Mouse (Mus musculus): ENCODE data around the gene Tbc1d16. TPM values are rescaled to one million over a fixed set of nuclear protein-coding genes. Genes with fewer than 3 reads are reported as not detected.

Gene Tbc1d16
- polyA plus RNA-seq, 1 experiment = 5.0 TPM

DNA sequence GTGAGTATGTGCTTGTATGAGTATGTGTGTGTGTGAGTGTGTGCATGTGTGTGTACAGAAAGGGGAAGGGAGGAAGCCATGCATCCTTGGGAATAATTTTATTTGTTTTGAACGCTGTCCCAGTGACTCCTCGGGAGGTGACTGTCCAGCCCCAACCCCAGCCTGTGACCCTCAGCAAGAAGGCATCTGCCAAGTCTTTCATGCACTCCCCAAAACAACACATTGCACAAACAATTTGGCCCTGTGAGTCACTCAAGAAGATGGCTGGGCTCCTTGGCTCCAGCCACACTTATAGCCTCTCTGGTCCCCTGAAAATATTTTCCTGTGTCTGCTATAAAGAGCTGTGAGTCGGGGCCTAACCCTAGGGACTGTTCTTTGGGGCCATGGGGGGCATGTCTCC, 41.9 kb downstream of the Tbc1d16 start:
- Histone ChIP-seq H3K27me3 (ENCODE audit: control insufficient read depth, insufficient read depth, low read length) (no peaks in the 10 kb centered on the region), H3K27ac (ENCODE audit: insufficient read depth, low read depth, low read length) (no peak overlapping the region), H3K36me3 (ENCODE audit: control insufficient read depth, insufficient read depth, low read length) (no peaks in the 10 kb centered on the region), H3K4me3 (ENCODE audit: low read depth, low read length) (no peak overlapping the region), H3K4me1 (ENCODE audit: control insufficient read depth, insufficient read depth, insufficient read length, low read length) (peaks cover 7% of the 10 kb centered on the region)
- TF ChIP-seq CTCF (IDR thresholded peaks at IDR 0.05; ENCODE audit: extremely low read depth, insufficient read length, insufficient replicate concordance, low read depth, low read length) = no peak
- no peak for TF ChIP-seq POLR2A (IDR thresholded peaks at IDR 0.05; ENCODE audit: low read depth, low read length)
- 73% methylated on average over 3 of the region's 3 CpGs for WGBS

DNA sequence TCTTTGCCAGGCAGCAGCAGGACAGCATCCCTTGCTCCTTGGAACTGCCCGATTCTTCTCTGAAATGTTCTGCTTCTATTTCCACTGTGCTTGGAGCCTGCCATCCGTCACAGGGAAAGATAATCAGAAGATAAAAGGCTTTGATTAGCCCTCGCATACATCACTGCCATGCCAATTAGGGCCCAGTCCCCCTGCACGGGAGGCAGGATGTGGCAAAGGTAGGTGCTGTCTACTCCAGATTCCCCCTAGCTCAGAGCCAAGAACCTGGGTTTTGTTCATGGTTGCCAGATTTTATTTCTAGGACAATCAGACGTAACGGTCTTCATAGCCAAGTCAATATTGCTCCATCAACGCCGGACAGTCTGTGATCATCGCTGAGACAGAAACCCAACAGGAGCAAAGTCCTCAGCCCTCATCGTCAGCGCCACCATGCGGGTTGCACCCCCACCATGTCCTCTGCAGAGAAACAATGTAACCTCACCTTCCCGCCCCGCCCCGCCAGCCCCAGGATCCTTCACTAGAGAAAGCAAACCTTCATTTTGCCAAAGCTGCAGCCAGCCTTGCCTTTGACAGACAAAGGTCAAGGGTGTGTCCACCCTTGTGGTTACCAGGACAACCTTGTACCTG, 44.5 kb downstream of the Tbc1d16 start:
- Histone ChIP-seq H3K27me3 (ENCODE audit: control insufficient read depth, insufficient read depth, low read length) (no peaks in the 10 kb centered on the region), H3K36me3 (ENCODE audit: control insufficient read depth, insufficient read depth, low read length) (no peaks in the 10 kb centered on the region), H3K4me1 (ENCODE audit: control insufficient read depth, insufficient read depth, insufficient read length, low read length) (peaks cover 4% of the 10 kb centered on the region; the same call in 1 of the 2 replicates), H3K4me3 (ENCODE audit: low read depth, low read length) (no peak overlapping the region), H3K27ac (ENCODE audit: insufficient read depth, low read depth, low read length) (no peak overlapping the region)
- WGBS = 40% methylated on average over 15 of the region's 15 CpGs
- TF ChIP-seq CTCF (IDR thresholded peaks at IDR 0.05; ENCODE audit: extremely low read depth, insufficient read length, insufficient replicate concordance, low read depth, low read length) (no peak), POLR2A (IDR thresholded peaks at IDR 0.05; ENCODE audit: low read depth, low read length) (no peak)

DNA sequence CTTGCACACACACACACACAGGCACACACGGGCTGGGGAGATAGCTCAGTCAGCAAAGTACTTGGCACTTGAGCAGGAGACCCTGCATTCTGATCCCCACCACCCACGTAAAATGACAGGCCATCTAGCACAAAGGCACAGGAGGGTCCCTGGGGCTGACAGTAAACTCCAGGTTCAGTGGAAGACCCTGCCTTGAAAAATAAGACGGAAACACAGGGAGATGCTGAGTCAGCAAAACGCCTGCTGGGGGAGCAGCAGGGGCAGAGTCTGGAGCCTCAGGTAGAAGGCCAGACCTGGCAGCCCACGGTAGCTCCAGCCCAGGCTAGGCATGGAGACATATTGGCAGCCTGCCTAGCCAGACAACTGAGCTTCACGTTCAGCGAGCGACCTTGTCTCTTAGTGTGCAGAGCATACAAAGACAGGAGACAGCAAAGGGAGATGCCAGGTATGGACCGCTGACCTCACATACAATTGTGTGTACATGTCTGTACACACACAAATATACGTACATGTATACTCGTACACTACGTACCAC, 46.4 kb downstream of the Tbc1d16 start:
- WGBS = 87% methylated on average over 12 of the region's 12 CpGs

DNA sequence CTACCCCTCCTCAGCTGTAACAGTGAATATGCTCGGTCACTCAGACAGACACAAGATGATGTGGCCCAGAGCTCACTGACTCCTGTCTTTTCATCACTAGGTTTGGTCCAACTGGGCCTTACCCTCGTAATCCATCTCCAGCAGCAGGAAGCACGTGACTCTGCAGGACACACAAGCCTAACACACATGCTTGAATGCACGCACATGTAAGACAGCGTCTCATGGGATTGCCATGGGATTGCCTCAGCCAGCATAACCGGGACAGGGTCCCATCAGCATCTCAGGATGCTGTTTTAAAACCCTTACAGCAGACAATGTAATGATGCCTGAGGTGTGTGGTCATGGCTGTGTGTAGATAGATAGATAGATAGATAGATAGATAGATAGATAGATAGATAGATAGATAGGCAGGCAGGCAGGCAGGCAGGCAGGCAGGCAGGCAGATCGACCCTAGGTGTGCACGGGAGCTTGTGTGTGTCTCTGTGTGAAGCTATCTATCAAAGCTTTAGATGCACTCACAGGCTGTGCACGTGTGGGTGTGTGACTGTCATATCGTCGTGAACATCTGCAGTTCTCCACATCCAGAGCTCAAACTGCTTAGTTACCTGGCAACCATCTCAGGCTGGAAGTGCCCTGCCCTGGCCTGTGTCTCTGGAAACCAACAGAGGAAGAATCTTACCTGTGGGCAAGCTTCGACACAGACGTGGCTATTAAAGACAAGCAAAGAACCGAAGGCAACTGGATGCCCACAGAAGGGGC, 47.3 kb downstream of the Tbc1d16 start:
- Histone ChIP-seq H3K27me3 (ENCODE audit: control insufficient read depth, insufficient read depth, low read length) (no peaks in the 10 kb centered on the region), H3K4me1 (ENCODE audit: control insufficient read depth, insufficient read depth, insufficient read length, low read length) (peaks cover 4% of the 10 kb centered on the region; the same call in 1 of the 2 replicates), H3K4me3 (ENCODE audit: low read depth, low read length) (no peak overlapping the region), H3K27ac (ENCODE audit: insufficient read depth, low read depth, low read length) (no peak overlapping the region), H3K36me3 (ENCODE audit: control insufficient read depth, insufficient read depth, low read length) (no peaks in the 10 kb centered on the region)
- 79% methylated on average over 14 of the region's 14 CpGs for WGBS
- TF ChIP-seq CTCF (IDR thresholded peaks at IDR 0.05; ENCODE audit: extremely low read depth, insufficient read length, insufficient replicate concordance, low read depth, low read length) (no peak), POLR2A (IDR thresholded peaks at IDR 0.05; ENCODE audit: low read depth, low read length) (no peak)

More for the DNA sequence above, 46.4 kb downstream of the Tbc1d16 start:
- Histone ChIP-seq H3K36me3 (ENCODE audit: control insufficient read depth, insufficient read depth, low read length) (no peaks in the 10 kb centered on the region), H3K4me3 (ENCODE audit: low read depth, low read length) (no peak overlapping the region), H3K27me3 (ENCODE audit: control insufficient read depth, insufficient read depth, low read length) (no peaks in the 10 kb centered on the region), H3K27ac (ENCODE audit: insufficient read depth, low read depth, low read length) (no peak overlapping the region), H3K4me1 (ENCODE audit: control insufficient read depth, insufficient read depth, insufficient read length, low read length) (peaks cover 4% of the 10 kb centered on the region; the same call in 1 of the 2 replicates)
- TF ChIP-seq CTCF (IDR thresholded peaks at IDR 0.05; ENCODE audit: extremely low read depth, insufficient read length, insufficient replicate concordance, low read depth, low read length) (no peak), POLR2A (IDR thresholded peaks at IDR 0.05; ENCODE audit: low read depth, low read length) (no peak; the same call in 1 of the 2 replicates)

DNA sequence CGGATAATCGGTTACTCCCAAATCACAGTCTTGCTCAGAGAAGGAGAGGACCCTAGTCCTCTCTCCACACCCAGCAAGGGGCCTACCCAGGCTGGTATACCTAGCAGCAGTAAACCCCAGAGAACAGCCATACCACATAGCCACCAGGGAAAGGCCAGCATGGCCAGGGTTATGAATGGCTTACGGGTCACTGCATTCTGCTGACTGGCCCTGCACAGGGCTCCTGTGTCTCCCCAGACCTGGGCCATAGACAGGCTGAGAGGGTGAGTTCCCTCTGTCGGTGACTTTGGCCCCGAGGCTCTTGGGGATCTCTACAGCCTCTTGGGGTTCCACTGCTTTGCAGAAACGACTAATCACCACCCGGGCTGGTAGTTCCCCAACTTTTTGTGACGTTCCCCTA, 50.0 kb downstream of the Tbc1d16 start:
- no peaks in the 10 kb centered on the region for H3K36me3 ChIP-seq (ENCODE audit: control insufficient read depth, insufficient read depth, low read length)
- no peaks in the 10 kb centered on the region for H3K4me1 ChIP-seq (ENCODE audit: control insufficient read depth, insufficient read depth, insufficient read length, low read length)
- H3K27ac ChIP-seq (ENCODE audit: insufficient read depth, low read depth, low read length) = no peak overlapping the region
- WGBS = 87% methylated on average over 8 of the region's 8 CpGs
- H3K27me3 ChIP-seq (ENCODE audit: control insufficient read depth, insufficient read depth, low read length) = no peaks in the 10 kb centered on the region
- TF ChIP-seq POLR2A (IDR thresholded peaks at IDR 0.05; ENCODE audit: low read depth, low read length) (no peak), CTCF (IDR thresholded peaks at IDR 0.05; ENCODE audit: extremely low read depth, insufficient read length, insufficient replicate concordance, low read depth, low read length) (no peak)
- H3K4me3 ChIP-seq (ENCODE audit: low read depth, low read length) = no peak overlapping the region

- no peak overlapping the region for H3K4me3 ChIP-seq (ENCODE audit: low read depth, low read length)
- 79% methylated on average over 27 of the region's 27 CpGs for WGBS
- no peak for TF ChIP-seq POLR2A (IDR thresholded peaks at IDR 0.05; ENCODE audit: low read depth, low read length)
- TF ChIP-seq CTCF (IDR thresholded peaks at IDR 0.05; ENCODE audit: extremely low read depth, insufficient read length, insufficient replicate concordance, low read depth, low read length) = no peak
- H3K27ac ChIP-seq (ENCODE audit: insufficient read depth, low read depth, low read length) = no peak overlapping the region
- H3K27me3 ChIP-seq (ENCODE audit: control insufficient read depth, insufficient read depth, low read length) = no peaks in the 10 kb centered on the region
- H3K4me1 ChIP-seq (ENCODE audit: control insufficient read depth, insufficient read depth, insufficient read length, low read length) = no peaks in the 10 kb centered on the region
- no peaks in the 10 kb centered on the region for H3K36me3 ChIP-seq (ENCODE audit: control insufficient read depth, insufficient read depth, low read length)
Measured at GRCm38 (mm10) chr11:119176389-119177179, 51.7 kb downstream of the Tbc1d16 start.

All from small intestine, adult 2 months (tissue).